Mouse (Mus musculus): ENCODE measurements around the gene Sumf1. TPM values are rescaled to one million over a fixed set of nuclear protein-coding genes. Genes with fewer than 3 reads are reported as not detected.
A peak's percentile ranks its signal among the peaks of the same experiment; 100 is the strongest.

The Sumf1 gene
- total RNA-seq, 2 experiments from 2014 or later = 13.7 to 14.6 TPM

DNA sequence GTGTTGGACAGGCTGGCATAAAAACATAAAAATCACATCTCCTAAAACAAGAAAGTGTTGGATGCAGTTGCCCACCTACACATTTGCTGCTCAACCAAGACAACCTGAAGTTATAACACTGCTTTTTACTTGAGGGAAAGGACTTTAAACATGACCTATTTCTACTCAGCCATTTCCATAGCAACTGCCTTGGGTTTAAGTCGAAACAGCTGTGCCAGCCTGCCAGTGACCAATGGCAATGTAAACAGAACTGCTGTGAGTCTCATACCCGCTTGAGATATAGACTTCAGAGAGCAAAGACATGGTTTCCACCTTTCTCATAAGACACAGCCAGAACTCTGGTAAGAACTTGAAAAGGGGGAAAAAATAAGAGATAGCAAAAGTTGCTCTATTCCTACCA lies 24.8 kb downstream of the Sumf1 start:
- intact Hi-C loops (cut with DNase I) = no loop called here
- DNase-seq (ENCODE audit: extremely low spot score in 1 of 2, low spot score in 2 of 2) = no peak

DNA sequence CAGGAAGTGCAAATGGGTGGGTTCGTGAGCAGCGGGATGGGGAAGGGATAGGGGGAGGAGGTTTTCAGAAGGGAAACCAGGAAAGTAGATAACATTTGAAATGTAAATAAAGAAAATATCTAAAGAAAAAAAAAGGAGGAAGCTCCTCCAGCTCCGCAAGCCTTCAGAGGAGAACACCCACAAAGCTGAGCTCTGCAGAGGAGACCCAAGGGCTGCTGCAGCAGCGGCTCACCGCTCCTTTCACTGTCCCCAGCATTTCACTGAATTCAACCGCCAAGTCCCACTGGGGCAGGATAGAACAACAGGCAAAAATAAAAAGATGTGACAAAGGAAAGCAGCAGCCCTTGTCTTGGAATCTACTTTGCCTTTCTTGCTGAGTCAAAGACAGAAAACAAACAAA lies 28.5 kb downstream of the Sumf1 start:
- DNase-seq (ENCODE audit: extremely low spot score in 1 of 2, low spot score in 2 of 2) = no peak
- intact Hi-C loops (cut with DNase I) = no loop called here

DNA sequence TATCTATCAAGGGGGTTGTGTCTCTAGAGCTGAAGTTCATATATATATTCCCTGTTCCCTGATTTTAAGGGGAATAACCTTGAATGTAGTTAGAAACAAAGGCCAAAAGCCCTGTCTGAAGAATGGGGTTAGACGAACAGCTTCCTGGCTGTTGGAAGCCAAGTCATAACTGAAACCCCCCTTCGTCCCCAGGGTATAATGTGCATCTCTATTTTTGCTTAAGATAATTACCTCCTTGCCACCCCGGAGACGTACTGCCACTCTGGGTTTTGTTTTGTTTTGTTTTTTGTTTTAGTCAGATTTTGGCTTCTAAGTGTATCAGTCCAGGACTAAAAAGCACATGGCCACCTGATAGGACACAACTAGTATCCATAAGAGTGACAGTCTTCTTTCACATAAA lies 31.1 kb downstream of the Sumf1 start:
- DNase-seq (ENCODE audit: extremely low spot score in 1 of 2, low spot score in 2 of 2) = no peak
- intact Hi-C loops (cut with DNase I) = no loop called here

DNA sequence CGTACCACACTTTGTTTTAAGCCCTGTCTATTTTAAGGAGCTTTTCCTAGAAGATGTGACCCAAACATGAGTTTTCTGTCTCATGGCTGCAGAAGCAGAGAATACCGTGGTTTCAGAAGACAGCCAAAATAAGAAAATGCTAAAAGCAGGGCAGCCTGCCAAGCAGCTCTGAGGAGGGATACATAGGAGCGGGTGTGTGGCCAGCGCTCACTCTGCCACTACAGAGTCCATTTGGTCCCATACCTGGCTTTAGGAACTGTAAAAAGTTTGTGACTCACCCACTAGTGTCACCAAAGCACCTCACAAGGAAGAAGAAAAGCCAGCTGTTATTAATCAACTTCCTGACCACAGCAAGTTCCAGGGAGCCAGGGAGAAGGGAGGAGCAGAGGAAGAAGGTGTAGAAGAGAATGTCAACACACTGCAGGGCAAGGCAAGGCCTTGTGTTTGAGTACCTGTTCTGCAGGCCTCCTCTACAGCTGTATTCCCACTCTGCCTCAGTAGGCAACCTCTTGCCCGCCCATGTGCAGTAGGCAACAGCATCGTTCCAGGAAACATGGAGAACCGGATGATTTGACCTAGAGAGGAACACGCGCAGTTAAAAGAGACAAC lies 32.6 kb downstream of the Sumf1 start:
- peak; percentile 56 to 64 for DNase-seq (ENCODE audit: extremely low spot score in 1 of 2, low spot score in 2 of 2)
- intact Hi-C loops (cut with DNase I) = no loop called here

DNA sequence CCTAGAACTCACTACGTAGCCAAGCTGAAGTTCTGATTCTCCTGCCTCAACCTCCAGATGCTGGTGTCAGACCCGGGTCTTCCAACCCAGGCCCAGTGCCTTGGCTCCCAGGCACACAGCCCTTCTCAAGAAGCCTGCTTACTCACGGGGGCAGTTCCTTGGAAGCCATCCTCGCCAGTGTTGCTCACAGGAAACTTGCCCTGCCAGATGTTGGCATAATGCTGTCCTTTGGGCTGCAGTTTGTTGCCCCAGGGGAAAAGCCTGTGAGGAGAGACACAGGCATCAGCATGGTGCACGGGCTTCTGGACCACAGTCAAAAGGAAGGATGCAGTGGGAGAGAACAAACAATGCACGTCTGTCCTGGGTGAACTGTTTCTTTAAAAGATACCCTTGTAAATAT lies 33.3 kb downstream of the Sumf1 start:
- DNase-seq (ENCODE audit: extremely low spot score in 1 of 2, low spot score in 2 of 2) = no peak
- intact Hi-C loops (cut with DNase I) = no loop called here

DNA sequence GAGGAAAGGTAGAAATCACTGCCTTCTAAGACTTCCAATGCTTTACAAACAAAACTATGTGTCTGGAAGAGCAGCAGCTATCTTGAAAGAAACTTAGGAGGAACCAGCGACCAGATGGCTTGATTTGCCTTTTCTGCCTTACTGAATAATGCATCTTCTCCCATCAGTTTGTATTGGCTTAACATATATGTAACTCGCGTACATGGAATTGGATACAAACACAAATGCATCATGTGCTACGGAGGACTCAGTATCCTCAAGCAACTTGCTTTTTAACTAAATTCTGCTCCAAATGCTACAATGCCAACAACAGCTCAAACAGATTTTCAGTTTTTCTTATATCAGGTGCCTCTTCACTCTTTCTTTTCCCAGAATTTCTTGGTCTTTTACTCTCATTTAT lies 36.1 kb downstream of the Sumf1 start:
- intact Hi-C loops (cut with DNase I) = no loop called here
- DNase-seq (ENCODE audit: extremely low spot score in 1 of 2, low spot score in 2 of 2) = no peak

DNA sequence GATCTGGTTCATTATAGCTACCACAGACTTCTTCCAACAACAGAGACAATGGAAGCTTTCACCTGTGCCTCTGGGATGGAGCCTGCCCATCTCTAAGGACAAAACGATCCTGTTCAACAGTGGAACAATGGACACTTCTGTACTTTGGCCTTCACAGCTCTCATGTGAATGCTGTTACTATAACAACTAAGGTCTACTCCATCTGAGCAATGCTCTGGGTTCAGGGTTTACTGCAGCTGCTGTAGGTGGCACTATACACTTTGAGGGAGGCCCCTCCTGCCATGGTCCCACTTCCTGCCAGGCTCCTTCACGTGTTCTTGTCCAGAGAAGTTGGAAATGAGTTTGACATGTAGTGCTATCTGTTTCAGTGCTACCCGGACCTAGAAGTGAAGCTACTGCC lies 36.9 kb downstream of the Sumf1 start:
- no peak for DNase-seq (ENCODE audit: extremely low spot score in 1 of 2, low spot score in 2 of 2)
- intact Hi-C loops (cut with DNase I) = no loop called here

DNA sequence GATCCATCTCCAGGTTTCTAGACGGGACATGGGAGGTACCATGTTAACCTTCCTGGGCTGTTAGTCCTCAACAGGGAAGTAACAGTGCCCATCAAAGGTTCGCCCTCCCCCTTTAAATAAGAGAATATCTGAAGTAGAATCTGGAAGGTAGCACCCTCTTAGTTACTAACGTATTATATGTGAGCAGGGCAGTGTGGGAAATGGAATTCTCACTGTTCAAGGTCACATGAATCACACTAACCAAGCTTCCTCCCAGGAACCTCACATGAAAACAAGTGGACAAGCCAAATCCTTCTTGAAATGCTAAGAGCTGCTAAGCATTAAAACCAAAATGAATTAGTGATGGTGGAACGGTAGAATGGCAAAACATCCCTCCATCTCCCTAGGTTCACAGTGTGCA lies 38.7 kb downstream of the Sumf1 start:
- intact Hi-C loops (cut with DNase I) = no loop called here
- DNase-seq (ENCODE audit: extremely low spot score in 1 of 2, low spot score in 2 of 2) = no peak

DNA sequence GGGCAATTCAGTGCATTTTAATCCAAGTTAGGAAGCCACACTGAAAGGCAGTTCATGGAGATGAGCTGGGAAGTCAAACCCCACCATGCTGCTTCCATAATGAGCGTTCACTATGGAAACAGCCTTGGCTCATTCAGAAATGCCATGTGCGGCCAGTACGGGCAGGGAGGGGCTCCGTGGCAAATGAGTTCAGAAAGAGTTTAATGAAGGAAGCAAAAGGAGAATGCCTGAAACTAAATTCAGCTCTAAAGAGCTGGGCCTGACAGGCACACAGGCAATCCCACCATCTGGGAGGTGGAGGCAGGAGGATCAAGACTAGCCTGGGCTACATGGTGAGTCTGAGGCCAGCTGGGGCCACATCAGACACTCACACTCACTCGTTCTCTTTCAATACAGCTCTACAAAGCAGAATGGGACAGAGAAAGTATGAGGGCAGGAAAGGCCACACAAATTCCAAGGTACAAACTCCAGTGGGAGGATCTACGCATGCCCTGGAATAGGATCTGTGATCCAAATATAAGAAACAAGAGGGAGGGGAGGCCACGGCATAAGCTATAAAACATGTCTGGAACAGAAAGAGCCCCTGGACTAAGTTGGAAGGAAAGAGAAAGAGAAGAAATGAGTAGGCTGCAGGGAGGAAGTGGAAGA lies 39.3 kb downstream of the Sumf1 start:
- DNase-seq (ENCODE audit: extremely low spot score in 1 of 2, low spot score in 2 of 2) = peak in 1 of 2 experiments; percentile 62
- intact Hi-C loops (cut with DNase I) = no loop called here

DNA sequence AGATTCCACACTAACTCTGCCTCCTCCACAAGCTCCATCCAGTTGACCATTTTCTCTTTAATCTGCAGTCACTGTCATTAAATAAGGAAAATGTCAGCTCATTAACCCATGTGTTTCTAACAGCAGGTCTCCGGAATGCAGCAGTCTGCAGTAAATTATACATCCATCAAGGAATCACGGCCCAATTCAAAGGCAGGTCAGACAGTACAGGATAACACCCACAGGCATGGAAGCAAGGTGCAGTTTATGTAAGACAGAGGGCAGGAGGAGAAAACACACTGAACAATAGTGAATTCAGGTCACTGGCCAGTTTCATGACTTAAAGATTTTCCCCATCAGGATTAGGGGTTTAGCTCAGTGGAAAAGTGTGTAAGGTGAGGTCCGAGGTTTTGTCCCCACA lies 40.1 kb downstream of the Sumf1 start:
- DNase-seq (ENCODE audit: extremely low spot score in 1 of 2, low spot score in 2 of 2) = no peak
- intact Hi-C loops (cut with DNase I) = no loop called here

DNA sequence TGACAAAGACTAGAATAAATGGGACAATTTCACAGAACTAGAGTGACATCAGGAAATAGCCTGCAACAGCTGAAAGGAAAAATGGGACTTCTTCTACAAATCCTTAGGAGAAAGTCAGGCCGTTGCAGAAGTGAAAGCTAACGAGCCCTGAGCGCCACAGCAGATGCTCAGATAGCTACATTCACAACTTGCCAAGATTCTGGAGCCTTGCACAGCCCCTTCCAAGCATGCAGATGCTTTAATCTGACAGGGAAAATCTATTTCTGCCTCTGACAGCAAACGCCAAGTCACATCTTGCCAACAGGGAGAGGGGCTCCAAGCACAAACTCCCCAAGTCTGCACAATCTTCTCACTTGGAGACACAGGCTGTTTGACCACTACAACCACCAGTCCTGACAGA lies 42.6 kb downstream of the Sumf1 start:
- intact Hi-C loops (cut with DNase I) = no loop called here
- DNase-seq (ENCODE audit: extremely low spot score in 1 of 2, low spot score in 2 of 2) = peak; percentile 29 to 70

DNA sequence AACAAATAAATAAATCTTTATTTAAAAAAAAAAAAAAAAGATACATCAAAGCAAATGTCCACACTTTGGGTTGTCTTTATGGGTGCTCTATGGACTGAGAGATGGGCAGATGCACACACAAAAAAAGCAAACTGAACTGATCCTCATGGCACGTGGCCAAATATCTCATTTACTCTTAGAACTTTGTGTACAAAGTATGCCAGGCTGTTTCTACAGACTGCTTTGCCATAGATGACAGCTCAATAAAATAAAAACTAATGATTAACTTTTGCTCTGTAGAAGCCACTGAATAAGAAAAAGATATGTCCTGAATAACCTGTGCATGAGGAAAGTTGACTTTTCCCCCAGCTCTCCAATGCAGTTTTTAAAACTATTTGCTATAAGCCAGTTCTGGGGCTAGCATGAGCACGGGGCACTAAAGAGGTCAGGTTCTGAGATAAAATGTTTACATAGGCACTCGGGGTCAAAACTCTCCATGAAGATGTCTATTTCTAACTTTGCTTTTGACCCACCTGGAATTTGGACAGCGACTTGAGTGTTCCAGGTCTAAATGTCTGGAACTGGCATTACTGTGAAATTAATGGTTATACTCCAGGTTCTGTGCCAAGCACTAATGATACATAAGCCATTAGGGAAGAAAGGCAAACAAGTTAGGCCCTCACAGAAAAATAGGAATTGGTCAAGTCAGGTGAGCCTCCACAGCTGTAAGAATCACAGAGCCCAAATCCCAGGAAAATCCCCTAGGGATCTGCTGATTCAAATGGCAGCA lies 44.5 kb downstream of the Sumf1 start:
- intact Hi-C loops (cut with DNase I) = no loop called here

DNA sequence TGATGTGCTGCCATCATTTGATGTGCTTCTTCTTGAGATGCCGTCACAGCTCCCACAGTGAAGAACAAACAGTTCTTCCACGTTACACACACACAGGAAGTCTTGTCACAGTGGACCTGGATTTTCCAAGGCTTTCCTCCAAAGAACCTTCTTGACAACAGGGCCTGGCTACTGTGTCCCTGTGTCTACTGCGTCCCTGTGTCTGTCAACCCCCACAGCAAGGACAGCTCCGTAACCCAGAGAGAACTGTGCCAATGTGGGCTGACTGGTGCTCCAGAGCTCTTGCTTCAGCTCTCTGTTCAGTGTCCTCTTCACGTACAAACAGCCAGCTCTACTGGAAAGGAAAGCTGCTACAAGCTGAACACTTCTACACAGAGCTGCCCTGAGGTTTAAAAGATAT lies 48.4 kb downstream of the Sumf1 start:
- intact Hi-C loops (cut with DNase I) = no loop called here

More for the DNA sequence above, 44.5 kb downstream of the Sumf1 start:
- DNase-seq (ENCODE audit: extremely low spot score in 1 of 2, low spot score in 2 of 2) = no peak

DNA sequence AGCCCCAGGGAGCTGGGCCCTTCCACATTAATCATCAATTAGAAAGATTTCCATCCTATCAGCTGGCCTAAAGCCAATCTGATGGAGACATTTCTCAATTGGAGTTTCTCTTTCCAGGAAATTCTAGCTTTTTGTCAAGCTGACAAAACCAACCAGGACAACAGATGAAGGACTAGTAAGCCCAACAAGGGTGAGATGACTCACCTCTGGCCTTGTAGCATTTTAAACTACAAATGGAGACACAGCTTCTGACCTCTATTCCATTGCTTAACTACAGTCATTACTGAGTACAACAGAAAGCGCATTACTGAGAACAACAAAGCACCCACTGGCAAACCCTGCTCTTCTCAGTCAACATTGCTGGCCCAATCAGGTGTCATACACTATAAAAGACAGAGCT lies 49.1 kb downstream of the Sumf1 start:
- no peak for DNase-seq (ENCODE audit: extremely low spot score in 1 of 2, low spot score in 2 of 2)
- intact Hi-C loops (cut with DNase I) = no loop called here

More for the DNA sequence above, 48.4 kb downstream of the Sumf1 start:
- DNase-seq (ENCODE audit: extremely low spot score in 1 of 2, low spot score in 2 of 2) = no peak

DNA sequence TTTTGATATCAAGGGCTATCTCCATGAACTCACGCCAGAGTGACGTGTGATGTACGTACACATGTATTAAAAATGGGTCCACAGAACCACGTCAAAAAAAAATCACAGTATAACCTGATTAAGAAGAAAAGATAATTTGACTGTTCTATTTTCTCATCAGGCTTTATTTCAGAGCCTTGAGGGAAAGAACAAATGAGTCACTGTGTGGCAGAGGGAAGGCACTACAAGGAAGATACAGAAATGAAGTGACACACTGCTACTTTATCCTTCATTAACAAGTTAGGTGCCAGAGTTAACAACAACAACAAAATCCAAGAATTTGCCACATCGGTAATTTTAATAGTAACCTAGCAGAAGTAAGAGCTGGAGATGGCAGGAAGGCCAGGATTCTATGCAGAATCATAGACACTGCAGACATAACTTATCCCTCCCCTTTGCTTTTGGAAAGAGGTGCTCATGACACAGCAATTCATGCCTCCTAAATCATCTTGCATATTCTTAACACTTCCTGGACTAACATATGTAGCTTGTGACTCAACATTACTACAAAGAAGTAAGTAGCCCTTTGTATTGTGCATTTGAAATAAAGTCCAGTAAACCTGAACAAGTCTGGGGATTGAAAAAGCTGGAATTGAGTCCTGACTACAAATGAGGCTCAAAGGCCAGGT lies 53.0 kb downstream of the Sumf1 start:
- intact Hi-C loops (cut with DNase I) = no loop called here
- no peak for DNase-seq (ENCODE audit: extremely low spot score in 1 of 2, low spot score in 2 of 2)

DNA sequence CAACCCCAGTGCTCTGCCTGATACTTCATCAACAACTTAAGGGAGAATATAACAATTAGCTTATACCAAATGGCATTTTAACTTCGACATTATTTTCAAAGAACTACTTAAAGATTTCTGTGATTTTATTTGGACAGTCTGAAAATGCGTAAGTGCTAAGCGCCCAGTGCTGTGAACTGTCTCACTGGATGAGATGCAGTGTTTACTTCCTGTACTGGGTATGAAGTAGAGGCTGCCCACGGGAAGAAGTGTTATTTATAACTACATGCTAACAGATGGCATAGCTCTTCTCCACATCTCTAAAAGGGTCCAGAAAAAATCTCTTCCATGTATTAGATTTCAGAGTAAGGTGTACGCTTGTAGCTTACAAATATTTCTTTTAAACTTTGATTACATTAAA lies 54.7 kb downstream of the Sumf1 start:
- intact Hi-C loops (cut with DNase I) = no loop called here
- peak in 1 of 2 experiments; percentile 33 for DNase-seq (ENCODE audit: extremely low spot score in 1 of 2, low spot score in 2 of 2)

DNA sequence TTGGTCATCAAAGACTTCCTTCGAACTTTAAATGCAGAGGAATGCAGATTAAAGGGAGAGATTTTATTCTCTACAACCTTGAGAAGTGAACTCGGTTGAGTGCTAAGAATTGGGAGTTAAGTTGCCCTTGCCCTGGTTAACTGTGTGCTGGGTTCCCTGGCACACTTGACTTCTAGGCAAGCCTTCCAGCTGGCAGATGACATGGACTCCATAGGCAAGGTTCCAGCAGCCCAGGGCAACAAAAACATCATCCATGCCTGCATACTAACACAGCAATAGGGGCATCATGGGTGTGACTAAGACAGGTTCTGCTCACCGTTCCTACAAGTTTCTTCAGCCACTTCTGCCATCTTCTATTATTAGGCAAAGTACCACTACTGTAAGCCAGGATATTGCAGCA lies 58.8 kb downstream of the Sumf1 start:
- intact Hi-C loops (cut with DNase I) = no loop called here

DNA sequence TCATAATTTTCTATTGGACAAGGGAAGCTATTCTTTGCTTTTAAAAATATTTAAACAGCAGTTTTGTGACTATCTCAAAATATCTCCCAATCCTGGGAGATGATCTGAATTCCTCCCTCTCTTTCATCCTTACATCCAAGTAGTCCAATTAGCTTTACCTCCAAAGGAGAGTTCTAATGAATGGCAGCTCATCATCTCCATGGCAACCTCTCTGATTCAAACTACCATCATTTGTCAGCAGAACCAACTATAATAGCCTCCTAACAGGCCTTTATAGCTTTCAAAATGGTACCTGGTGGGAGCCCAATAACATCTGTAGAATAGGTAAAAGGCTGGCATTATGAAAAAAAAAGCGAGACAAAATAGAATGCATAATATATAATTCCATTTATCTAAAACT lies 59.9 kb downstream of the Sumf1 start:
- intact Hi-C loops (cut with DNase I) = no loop called here
- DNase-seq (ENCODE audit: extremely low spot score in 1 of 2, low spot score in 2 of 2) = no peak

More for the DNA sequence above, 58.8 kb downstream of the Sumf1 start:
- no peak for DNase-seq (ENCODE audit: extremely low spot score in 1 of 2, low spot score in 2 of 2)

DNA sequence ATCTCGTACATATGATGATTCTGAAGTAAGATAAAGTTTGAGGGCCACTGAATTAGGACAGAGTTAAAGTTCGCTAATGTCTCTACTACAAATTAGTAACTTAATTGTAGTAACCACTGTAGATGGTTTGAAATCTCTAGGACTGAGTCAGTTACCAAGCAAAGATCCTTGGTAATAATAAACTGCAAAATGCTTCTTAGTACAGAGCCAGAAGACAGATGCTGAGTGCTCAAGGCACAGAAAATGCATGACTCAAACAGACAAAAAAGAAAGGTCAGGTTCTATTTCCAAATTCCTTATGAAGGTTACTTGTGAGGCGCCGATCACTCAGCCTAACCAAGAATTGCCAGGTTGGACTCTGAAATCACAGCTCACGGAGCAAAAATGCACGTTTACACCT lies 67.5 kb downstream of the Sumf1 start:
- intact Hi-C loops (cut with DNase I) = no loop called here
- DNase-seq (ENCODE audit: extremely low spot score in 1 of 2, low spot score in 2 of 2) = no peak

DNA sequence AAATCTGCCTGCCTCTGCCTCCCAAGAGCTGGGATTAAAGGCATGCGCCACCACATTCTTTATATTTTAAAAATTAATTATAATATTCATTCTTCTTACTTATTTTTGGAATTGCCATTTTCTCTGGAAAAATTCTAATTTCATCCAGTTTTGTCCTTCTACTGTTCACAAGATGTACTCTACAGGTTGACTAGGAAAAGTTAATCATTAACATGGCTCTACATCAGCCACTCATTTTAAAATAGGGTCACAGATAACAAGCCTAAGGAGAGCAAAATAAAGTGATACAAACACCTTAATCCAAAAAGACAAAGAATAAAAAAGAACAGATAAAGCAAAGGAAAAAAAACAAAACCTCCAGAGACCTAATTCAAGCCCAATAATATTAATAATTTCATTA lies 70.4 kb downstream of the Sumf1 start:
- intact Hi-C loops (cut with DNase I) = no loop called here
- DNase-seq (ENCODE audit: extremely low spot score in 1 of 2, low spot score in 2 of 2) = no peak
